Mouse (Mus musculus): Measurements from ENCODE around the gene Itga1. TPM values are rescaled to one million over a fixed set of nuclear protein-coding genes. Genes with fewer than 3 reads are reported as not detected.

Itga1 gene
- polyA plus RNA-seq, 1 experiment from 2014 or later, result 26.8 TPM

DNA sequence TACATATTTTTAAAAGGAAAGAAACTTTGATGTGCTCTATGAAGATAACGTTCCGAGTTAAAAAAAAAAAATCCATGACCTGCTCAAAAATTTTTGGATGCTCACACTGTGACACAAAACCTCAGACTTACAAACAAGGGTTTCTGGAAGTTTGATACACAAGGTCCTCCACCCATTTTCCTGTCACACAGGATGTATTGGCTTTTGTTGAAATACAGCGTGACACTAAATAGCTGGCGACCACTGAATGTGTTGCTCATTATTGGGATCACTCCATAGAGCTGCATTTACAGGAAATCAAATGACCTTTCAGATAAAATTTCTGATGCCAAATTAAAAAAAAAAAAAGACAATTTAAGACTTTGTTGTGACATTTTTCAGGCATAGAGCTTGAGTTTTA is 23.4 kb upstream of the Itga1 start:
- Histone ChIP-seq H3K27ac (no peak overlapping the region), H3K4me1 (no peaks in the 10 kb centered on the region), H3K27me3 (no peaks in the 10 kb centered on the region), H3K9me3 (replicated peaks) (no peaks in the 10 kb centered on the region), H3K36me3 (no peaks in the 10 kb centered on the region), H3K9ac (no peak overlapping the region), H3K4me2 (no peak overlapping the region), H3K4me3 (replicated peaks) (no peak overlapping the region)
- ATAC-seq (replicated peaks; ENCODE audit: low FRiP score), result no peak
- WGBS, result 82% methylated on average over 4 of the region's 4 CpGs

GRCm38 (mm10) chr13:115124521-115124920 is 22.8 kb upstream of the Itga1 start:
- Histone ChIP-seq H3K36me3 (no peaks in the 10 kb centered on the region), H3K9ac (no peak overlapping the region), H3K9me3 (replicated peaks) (no peaks in the 10 kb centered on the region), H3K27ac (no peak overlapping the region), H3K4me3 (replicated peaks) (no peak overlapping the region), H3K27me3 (no peaks in the 10 kb centered on the region), H3K4me1 (no peaks in the 10 kb centered on the region), H3K4me2 (no peak overlapping the region)
- no peak for ATAC-seq (replicated peaks; ENCODE audit: low FRiP score)
- 70% methylated on average over 1 of the region's 1 CpGs for WGBS

DNA sequence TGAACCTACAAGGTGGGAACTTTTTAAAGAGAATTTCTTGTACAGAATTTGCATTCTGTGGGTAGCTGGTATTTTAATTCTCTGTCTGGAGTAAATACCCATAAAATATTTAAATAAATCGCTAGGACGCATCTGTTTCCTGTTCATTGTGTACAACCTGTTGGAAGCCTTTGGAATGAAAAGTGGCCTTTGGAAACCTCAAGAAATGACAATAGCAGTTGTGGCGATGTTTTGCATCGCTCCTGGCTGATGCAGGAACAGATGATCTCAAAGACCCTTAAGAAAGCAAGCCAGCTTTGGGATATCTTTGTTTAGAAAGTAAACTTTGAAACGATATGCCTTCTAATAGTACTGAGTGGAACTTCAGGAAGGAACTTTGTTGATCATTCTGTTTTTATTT is 17.0 kb upstream of the Itga1 start:
- no peaks in the 10 kb centered on the region for H3K27me3 ChIP-seq
- no peak overlapping the region for H3K4me3 ChIP-seq (replicated peaks)
- no peaks in the 10 kb centered on the region for H3K4me1 ChIP-seq
- 65% methylated on average over 5 of the region's 5 CpGs for WGBS
- no peak overlapping the region for H3K4me2 ChIP-seq
- no peak overlapping the region for H3K9ac ChIP-seq
- H3K36me3 ChIP-seq, result no peaks in the 10 kb centered on the region
- no peaks in the 10 kb centered on the region for H3K9me3 ChIP-seq (replicated peaks)
- ATAC-seq (replicated peaks; ENCODE audit: low FRiP score), result no peak
- H3K27ac ChIP-seq, result no peak overlapping the region

- H3K9ac ChIP-seq, result no peak overlapping the region
- H3K36me3 ChIP-seq, result no peaks in the 10 kb centered on the region
- H3K4me2 ChIP-seq, result no peak overlapping the region
- H3K4me3 ChIP-seq (replicated peaks), result no peak overlapping the region
- no peak for ATAC-seq (replicated peaks; ENCODE audit: low FRiP score)
- no peak overlapping the region for H3K27ac ChIP-seq
- H3K9me3 ChIP-seq (replicated peaks), result no peaks in the 10 kb centered on the region
- 83% methylated on average over 3 of the region's 3 CpGs for WGBS
- H3K4me1 ChIP-seq, result no peaks in the 10 kb centered on the region
- no peaks in the 10 kb centered on the region for H3K27me3 ChIP-seq
Observed at GRCm38 (mm10) chr13:115118195-115118594, 16.4 kb upstream of the Itga1 start.

DNA sequence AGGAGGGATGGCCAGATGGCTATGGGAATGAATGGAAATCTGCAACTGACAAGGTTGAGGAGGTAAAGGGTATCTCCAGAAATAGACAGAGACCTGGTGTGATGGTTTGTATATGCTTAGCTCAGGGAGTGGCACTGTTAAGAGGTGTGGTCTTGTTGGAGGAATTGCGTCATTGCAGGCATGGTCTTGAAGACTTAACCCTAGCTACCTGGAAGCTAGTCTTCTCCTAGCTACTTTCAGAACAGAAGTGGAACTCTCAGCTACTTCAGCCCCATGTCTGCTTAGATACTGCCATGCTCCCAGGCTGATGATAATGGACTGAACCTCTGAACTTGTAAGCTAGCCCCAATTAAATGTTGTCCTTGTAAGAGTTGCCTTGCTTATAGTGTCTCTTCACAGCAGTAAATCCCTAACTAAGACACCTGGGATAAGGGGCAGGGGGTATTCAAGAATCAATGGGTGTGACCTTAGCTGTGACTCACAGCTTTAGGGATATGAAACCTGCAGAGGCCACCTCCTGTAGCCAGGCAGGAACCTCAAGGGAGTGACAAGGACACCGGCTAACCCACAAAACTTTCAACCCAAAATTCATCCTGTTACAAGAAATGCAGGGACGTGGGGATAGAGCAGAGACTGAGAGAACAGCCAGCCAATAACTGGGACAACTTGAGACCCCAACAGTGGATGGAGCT is 15.3 kb upstream of the Itga1 start:
- H3K9ac ChIP-seq, result no peak overlapping the region
- H3K4me2 ChIP-seq, result no peak overlapping the region
- no peaks in the 10 kb centered on the region for H3K4me1 ChIP-seq
- H3K36me3 ChIP-seq, result no peaks in the 10 kb centered on the region
- H3K4me3 ChIP-seq (replicated peaks), result no peak overlapping the region
- H3K27ac ChIP-seq, result no peak overlapping the region
- WGBS, result 77% methylated on average over 3 of the region's 3 CpGs
- no peaks in the 10 kb centered on the region for H3K27me3 ChIP-seq
- no peaks in the 10 kb centered on the region for H3K9me3 ChIP-seq (replicated peaks)
- ATAC-seq (replicated peaks; ENCODE audit: low FRiP score), result no peak

- no peak overlapping the region for H3K4me2 ChIP-seq
- peak; percentile 91 for ATAC-seq (replicated peaks; ENCODE audit: low FRiP score)
- H3K9ac ChIP-seq, result no peak overlapping the region
- no peaks in the 10 kb centered on the region for H3K27me3 ChIP-seq
- H3K4me3 ChIP-seq (replicated peaks), result no peak overlapping the region
- H3K36me3 ChIP-seq, result no peaks in the 10 kb centered on the region
- 58% methylated on average over 4 of the region's 4 CpGs for WGBS
- H3K9me3 ChIP-seq (replicated peaks), result no peaks in the 10 kb centered on the region
- H3K27ac ChIP-seq, result peak overlapping the region; percentile 52
- no peaks in the 10 kb centered on the region; the same call in 1 of the 2 replicates for H3K4me1 ChIP-seq
Observed at GRCm38 (mm10) chr13:115109628-115110027, 7.9 kb upstream of the Itga1 start.

GRCm38 (mm10) chr13:115107436-115107835 is 5.7 kb upstream of the Itga1 start:
- WGBS, result 85% methylated on average over 8 of the region's 8 CpGs
- Histone ChIP-seq H3K9me3 (replicated peaks) (no peaks in the 10 kb centered on the region; the same call in 1 of the 2 replicates), H3K9ac (no peak overlapping the region), H3K4me1 (peaks cover 3% of the 10 kb centered on the region; the same call in 1 of the 2 replicates), H3K27ac (no peak overlapping the region), H3K36me3 (no peaks in the 10 kb centered on the region), H3K27me3 (no peaks in the 10 kb centered on the region), H3K4me3 (replicated peaks) (no peak overlapping the region), H3K4me2 (no peak overlapping the region)
- ATAC-seq (replicated peaks; ENCODE audit: low FRiP score), result no peak

DNA sequence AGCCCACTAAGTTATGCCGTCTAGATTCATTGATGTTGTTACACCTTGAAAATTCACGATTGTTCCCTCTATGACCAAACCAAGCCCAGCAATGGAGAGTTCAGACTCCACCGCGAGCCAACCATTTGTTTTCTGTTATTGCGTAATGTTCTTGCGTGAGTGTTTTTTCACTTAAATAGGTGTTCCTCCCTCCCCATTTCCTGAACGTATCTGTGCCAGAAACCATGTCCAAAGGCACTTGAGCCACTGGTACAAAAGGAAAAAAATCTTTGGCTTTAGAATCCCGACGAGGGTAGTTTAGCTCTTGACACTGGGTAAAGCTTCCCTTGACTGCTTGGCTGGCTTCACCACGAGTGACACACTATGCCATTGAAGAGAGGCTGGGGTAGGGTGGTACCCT is 4.4 kb upstream of the Itga1 start:
- no peaks in the 10 kb centered on the region; the same call in 1 of the 2 replicates for H3K9me3 ChIP-seq (replicated peaks)
- no peaks in the 10 kb centered on the region for H3K36me3 ChIP-seq
- no peaks in the 10 kb centered on the region for H3K27me3 ChIP-seq
- H3K4me1 ChIP-seq, result peaks cover 8% of the 10 kb centered on the region; the same call in 1 of the 2 replicates
- no peak overlapping the region for H3K27ac ChIP-seq
- no peak overlapping the region for H3K9ac ChIP-seq
- H3K4me2 ChIP-seq, result no peak overlapping the region
- no peak overlapping the region for H3K4me3 ChIP-seq (replicated peaks)
- no peak for ATAC-seq (replicated peaks; ENCODE audit: low FRiP score)
- WGBS, result 86% methylated on average over 10 of the region's 10 CpGs

DNA sequence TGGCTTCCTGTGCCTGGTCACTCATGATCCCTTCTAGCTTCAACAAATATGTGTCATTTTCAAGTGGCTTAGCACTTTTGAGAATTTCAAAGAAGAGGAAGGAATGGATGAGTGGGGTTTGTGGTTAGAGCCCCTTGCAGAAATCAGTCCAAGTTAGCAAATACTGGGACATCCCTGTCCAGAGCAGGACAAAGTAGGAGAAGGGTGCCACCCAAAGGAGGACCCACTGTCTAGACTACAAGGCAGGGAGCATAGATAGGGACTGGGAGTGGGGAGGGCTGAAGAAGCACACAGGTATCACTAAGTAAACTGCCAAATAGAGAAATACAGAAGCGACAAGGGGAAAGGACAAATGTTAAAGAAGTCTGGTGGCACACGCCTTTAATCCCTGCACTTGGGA is 990 bp upstream of the Itga1 start:
- 80% methylated on average over 2 of the region's 2 CpGs for WGBS
- Histone ChIP-seq H3K4me2 (no peak overlapping the region), H3K9me3 (replicated peaks) (no peaks in the 10 kb centered on the region; the same call in 1 of the 2 replicates), H3K36me3 (no peaks in the 10 kb centered on the region), H3K4me3 (replicated peaks) (no peak overlapping the region), H3K4me1 (peaks cover 27% of the 10 kb centered on the region), H3K27ac (no peak overlapping the region), H3K27me3 (no peaks in the 10 kb centered on the region), H3K9ac (no peak overlapping the region)
- ATAC-seq (replicated peaks; ENCODE audit: low FRiP score), result no peak

- peak overlapping the region; percentile 90 for H3K27ac ChIP-seq
- no peak for ATAC-seq (replicated peaks; ENCODE audit: low FRiP score)
- peak overlapping the region; percentile 71 for H3K9ac ChIP-seq
- H3K4me1 ChIP-seq, result peaks cover 34% of the 10 kb centered on the region
- H3K36me3 ChIP-seq, result no peaks in the 10 kb centered on the region
- peak overlapping the region; percentile 73 for H3K4me2 ChIP-seq
- H3K9me3 ChIP-seq (replicated peaks), result no peaks in the 10 kb centered on the region; the same call in 1 of the 2 replicates
- peak overlapping the region; percentile 59 for H3K4me3 ChIP-seq (replicated peaks)
- WGBS, result 23% methylated on average over 11 of the region's 11 CpGs
- H3K27me3 ChIP-seq, result no peaks in the 10 kb centered on the region
Observed at GRCm38 (mm10) chr13:115100381-115101177, 1.2 kb downstream of the Itga1 start.

GRCm38 (mm10) chr13:115099381-115099780 is 2.4 kb downstream of the Itga1 start:
- Histone ChIP-seq H3K36me3 (no peaks in the 10 kb centered on the region), H3K4me2 (peak overlapping the region; percentile 73), H3K9ac (no peak overlapping the region), H3K9me3 (replicated peaks) (no peaks in the 10 kb centered on the region; the same call in 1 of the 2 replicates), H3K4me3 (replicated peaks) (peak overlapping the region; percentile 59), H3K4me1 (peaks cover 36% of the 10 kb centered on the region), H3K27me3 (no peaks in the 10 kb centered on the region), H3K27ac (no peak overlapping the region)
- no peak for ATAC-seq (replicated peaks; ENCODE audit: low FRiP score)
- WGBS, result 66% methylated on average over 9 of the region's 9 CpGs

- WGBS, result 59% methylated on average over 3 of the region's 3 CpGs
- no peak for ATAC-seq (replicated peaks; ENCODE audit: low FRiP score)
- H3K4me2 ChIP-seq, result no peak overlapping the region
Observed at GRCm38 (mm10) chr13:115098227-115098626, 3.5 kb downstream of the Itga1 start.

More at GRCm38 (mm10) chr13:115098227-115098626, 3.5 kb downstream of the Itga1 start:
- Histone ChIP-seq H3K9ac (no peak overlapping the region), H3K27ac (no peak overlapping the region), H3K9me3 (replicated peaks) (no peaks in the 10 kb centered on the region), H3K36me3 (no peaks in the 10 kb centered on the region), H3K4me3 (replicated peaks) (no peak overlapping the region), H3K27me3 (no peaks in the 10 kb centered on the region), H3K4me1 (peaks cover 36% of the 10 kb centered on the region)
